Mouse (Mus musculus) liver, postnatal 0 days (tissue): ENCODE measurements at regions not wholly inside any gene's neighbourhood (a gene's known extent, or its start where the extent isn't known, plus 50 kb on each side); places are given as distances from the start of the nearest gene placed in this dataset.

ENCODE experiments used
- CTCF ChIP-seq: sonication (generic); IDR thresholded peaks from 2 replicates; pipeline ENCODE4 v1.5.1; 2016; ENCODE audit warnings: antibody characterized with exemption, low read depth
- EP300 ChIP-seq: IDR thresholded peaks from 2 replicates; pipeline ENCODE4 v1.6.1; 2016; ENCODE audit warnings: antibody characterized with exemption, low read depth, mild to moderate bottlenecking

DNA sequence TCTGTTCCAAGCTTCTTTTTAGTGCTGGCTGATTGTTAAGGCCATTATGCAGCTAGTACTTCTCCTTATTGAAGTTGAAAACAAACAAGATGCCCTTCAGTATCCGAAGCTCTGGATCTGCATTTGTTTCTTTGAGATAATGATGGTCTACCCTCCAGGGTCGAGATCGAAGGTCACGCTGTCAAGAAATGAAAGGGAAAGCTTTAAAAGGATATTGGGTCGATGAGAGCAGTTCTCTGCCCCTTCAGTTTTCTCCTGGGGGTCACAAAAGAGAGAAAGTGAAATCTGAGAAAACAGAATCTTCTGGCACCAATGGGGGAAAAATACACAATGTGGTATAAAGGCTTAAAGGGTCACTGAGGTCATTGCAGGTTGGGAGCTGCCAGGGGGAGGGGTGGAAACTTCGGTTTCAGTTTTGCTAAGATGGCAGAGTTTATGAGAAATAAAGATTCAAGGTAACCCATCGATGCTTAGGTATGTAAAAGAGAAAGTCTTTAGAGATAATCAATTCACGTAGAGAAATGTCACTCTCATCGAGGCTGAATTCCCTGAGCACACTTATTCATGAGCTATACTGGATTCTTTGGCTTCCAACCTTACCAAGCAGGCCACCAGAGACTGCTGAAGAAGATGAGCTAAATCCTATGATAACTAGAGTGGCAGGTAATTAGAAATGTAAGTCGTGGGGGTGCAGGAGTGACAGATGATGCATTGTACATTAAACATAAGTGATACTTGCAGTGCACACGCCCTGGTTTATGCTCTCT lies 64.4 kb upstream of the Hpf1 start:
- TF ChIP-seq EP300 (no peak), CTCF (no peak)
